Mouse (Mus musculus) granulocyte monocyte progenitor cell, adult 5-6 weeks (primary cell): ENCODE results near the gene Ptpn22. TPM values are rescaled to one million over a fixed set of nuclear protein-coding genes. Genes with fewer than 3 reads are reported as not detected.

Experiments used
- ATAC-seq: replicated peaks from 2 replicates; pipeline ENCODE4 v1.8.0; 2016; ENCODE audit warnings: mild to moderate bottlenecking, moderate TSS enrichment, inconsistent platforms; ENCODE audit not compliant: poor library complexity, severe bottlenecking
- total RNA-seq, 2 experiments: library from RNA; stranded (forward) in 1 of 2; stranded (reverse) in 1 of 2; fragments of 200-712, 200-1000 nt in 1 of 2; fragments of >200 nt in 1 of 2; fragmentation: Nextera tagmentation in 1 of 2; gene quantifications; 2 replicates each; pipeline ENCODE4 v1.2.3; 2014 to 2017

The Ptpn22 gene
- total RNA-seq, 2 experiments from 2014 or later, result 65.5 to 69.0 TPM

DNA sequence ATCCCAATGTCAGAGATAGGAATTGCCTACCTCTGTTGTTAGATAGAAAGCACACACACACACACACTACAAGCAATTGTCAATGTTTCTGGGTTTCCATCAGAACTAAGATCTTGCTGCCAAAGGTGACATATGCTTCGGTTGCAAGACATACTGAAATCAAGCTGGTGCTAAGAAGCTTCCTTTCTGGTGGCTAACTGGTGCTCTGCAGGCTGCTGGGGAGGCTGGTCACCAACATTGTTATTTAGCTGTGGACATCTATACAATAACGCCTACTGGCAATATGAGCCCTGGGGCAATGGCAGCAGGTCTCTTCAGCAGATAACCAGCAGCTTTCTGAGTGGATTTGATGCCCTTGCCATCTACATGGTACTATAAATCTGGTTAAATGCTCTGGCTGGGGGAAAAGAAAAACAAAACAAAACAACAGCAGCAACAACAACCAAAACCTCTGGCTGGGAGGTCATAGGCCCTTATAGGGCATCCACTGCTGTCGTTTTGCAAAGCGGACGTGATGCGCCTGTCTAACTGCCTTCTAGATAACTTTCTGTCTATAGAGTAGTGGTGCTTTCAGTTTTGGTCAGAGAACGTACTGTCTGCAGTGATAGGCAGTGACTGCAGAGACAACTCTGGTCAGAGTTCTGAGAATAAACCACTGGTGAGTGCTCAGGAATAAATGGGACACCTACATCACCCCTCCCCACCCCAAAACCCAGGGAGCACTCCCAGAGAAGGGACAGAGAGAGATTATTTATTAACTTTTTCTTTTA is 2.4 kb upstream of the Ptpn22 start:
- no peak for ATAC-seq

- no peak for ATAC-seq
Observed at GRCm38 (mm10) chr3:103857977-103858563, 1.5 kb upstream of the Ptpn22 start.

- peak; percentile 83 for ATAC-seq
Observed at GRCm38 (mm10) chr3:103859851-103860391, 326 bp downstream of the Ptpn22 start.

DNA sequence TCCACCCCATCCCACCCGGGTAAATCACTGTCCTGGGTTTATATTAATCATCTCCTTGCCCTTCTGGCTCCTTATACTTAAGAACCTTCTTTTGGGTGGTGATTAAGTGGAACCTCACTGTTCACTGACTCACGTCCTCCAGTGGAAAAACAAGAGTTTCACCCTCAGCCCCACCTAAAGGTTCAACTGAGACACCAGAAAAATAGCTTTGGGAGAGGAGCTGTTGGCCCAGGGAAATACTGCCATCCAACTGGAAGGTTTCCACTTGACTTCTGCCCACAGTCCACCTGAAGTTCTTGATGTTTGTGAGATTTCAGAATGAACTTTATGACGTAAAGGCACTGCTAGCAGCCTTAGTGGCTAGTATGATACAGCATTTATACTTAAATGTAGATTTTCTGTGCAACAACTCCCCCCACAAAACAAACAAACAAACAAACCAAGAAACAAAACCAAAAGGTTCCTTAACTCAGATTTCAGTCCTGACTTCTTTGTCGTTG is 3.2 kb downstream of the Ptpn22 start:
- ATAC-seq, result no peak

GRCm38 (mm10) chr3:103864200-103864599 is 4.6 kb downstream of the Ptpn22 start:
- ATAC-seq, result no peak

DNA sequence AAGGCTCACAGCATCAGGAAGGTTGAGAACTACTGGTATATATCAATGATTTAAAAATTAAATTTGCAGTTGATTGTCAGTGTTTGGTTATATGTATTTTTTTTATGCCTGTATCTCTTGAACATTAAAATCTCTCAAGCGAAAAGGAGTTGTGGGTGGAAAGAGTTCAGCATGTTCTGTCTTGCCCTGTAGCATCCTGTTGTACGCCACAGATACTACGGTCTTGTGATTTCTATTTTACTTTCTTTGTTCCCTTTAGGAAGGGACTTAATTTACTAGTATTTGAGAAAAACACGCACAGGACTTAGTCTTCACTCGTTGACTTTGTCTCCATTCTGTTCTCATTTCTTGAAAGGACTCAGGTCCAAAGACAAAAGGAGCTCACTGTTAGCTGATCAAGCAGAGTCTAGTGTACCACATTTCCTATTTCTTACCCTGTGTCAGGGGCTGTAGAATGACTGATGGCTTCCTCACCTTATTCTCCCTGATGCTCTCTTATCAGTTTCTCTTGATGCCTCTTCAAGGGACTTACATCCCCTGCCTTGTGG is 7.9 kb downstream of the Ptpn22 start:
- no peak for ATAC-seq

DNA sequence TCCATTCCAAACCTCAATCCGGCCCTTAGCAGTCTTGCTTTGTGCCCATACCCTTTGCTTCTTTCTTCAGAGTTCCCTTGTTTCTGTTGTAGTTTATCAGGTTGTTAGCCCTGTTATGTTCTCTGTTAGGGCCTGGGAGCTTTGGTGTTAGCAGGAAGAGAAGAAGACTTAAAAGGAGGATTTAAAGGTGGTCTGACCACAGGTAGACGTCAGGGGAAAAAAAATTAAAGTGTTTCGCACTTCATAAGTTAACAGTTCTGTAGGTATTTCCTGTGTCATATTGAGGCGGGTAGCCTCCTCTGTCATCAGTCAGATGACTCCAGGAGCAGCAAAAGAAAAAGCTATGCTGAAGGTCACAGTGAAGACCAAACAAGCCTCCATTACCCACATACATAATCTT is 8.4 kb downstream of the Ptpn22 start:
- ATAC-seq, result no peak

DNA sequence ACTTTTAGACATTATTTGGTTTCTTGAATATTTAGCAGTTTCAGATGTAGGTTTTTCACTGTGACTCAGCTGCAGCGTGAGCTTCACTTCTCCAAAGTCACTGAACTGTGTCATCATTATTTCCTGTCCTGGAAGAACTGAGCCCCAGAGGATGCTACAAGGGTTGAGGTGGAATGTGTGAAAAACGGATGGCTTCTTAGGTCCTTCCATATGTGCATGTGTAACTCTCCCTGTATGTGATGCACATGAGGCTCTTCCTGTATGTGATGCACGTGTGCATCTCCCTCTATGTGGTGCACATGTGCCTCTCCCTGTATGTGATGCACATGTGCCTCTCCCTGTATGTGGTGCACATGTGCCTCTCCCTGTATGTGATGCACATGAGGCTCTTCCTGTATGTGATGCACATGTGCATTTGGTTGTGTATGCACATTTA is 13.1 kb downstream of the Ptpn22 start:
- peak; percentile 96 for ATAC-seq

- ATAC-seq, result peak; percentile 46
Observed at GRCm38 (mm10) chr3:103874329-103874728, 14.7 kb downstream of the Ptpn22 start.

DNA sequence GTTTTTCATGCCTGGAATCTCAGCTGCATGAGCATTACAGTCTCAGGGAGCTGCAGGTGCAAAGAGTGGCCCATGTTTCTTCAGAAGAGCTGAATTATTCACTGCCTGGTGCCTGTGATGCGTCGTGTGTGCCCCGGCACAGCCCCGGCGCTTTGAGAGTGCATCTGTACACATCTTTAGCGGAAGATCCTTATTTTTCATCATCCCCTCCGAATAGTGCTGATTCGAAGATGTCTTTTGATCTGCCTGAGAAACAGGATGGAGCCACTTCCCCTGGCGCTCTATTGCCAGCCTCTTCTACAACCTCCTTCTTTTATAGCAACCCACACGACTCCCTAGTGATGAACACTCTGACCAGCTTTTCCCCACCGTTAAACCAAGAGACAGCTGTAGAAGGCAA is 26.4 kb downstream of the Ptpn22 start:
- ATAC-seq, result no peak

DNA sequence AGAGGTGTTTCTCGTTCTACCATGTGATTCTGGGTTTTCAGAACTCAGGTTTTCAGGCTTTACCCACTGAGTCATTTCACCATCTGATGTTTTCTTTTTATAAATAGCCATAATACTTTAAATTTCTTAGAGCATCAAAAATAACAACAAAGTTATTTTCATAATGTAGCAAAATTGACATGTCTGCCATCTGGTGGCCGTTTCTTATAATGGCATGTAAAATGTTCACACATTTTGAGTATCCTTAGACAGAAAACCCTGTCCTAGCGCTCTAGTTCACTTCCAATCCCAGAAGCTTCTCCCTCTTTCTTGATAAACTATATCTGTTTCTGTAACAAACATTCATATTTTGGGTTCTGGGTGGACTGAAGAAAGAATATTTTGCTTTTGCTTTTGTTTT is 28.0 kb downstream of the Ptpn22 start:
- ATAC-seq, result peak; percentile 50; the same call in 1 of the 2 replicates

- no peak for ATAC-seq
Observed at GRCm38 (mm10) chr3:103893374-103893773, 33.8 kb downstream of the Ptpn22 start.

DNA sequence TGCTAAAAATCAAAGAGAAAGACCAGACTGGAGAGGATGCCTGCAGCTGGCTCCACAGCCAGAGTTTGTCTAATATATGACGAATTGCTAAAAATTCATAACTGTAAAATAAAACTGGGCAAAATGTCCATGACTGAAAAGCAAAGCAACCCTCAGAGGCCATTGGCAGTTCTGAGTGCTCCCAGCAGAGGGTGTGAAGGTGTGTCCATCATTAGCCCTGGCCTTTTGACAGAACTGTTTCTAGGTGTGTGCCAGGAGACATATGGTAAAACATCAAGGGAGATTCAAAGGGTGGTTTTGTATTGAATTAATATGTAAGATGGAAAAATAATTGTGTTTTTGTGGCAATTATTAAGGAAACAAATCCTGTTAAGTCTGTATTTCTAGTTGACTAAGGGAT is 45.1 kb downstream of the Ptpn22 start:
- ATAC-seq, result peak; percentile 56

- ATAC-seq, result no peak
Observed at GRCm38 (mm10) chr3:103907335-103908030, 47.9 kb downstream of the Ptpn22 start.

DNA sequence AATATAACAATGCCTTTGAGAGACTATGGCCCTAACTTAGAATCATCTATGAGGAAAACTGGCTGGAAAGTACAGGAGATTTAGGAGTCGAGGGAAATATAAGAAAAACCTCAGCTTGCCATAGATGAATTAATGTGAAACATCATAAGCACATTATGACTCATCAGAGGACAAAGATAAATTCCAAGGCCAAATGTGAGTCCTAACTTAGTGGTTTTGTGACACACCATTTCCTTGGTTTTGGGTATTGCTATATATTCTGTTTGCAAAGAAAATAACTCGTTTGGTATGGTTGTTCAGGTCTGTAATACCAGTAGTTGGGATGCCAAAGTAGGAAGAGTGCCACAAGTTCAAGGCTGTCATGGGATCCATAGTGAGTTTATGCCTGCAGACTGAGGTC is 49.2 kb downstream of the Ptpn22 start:
- no peak for ATAC-seq

DNA sequence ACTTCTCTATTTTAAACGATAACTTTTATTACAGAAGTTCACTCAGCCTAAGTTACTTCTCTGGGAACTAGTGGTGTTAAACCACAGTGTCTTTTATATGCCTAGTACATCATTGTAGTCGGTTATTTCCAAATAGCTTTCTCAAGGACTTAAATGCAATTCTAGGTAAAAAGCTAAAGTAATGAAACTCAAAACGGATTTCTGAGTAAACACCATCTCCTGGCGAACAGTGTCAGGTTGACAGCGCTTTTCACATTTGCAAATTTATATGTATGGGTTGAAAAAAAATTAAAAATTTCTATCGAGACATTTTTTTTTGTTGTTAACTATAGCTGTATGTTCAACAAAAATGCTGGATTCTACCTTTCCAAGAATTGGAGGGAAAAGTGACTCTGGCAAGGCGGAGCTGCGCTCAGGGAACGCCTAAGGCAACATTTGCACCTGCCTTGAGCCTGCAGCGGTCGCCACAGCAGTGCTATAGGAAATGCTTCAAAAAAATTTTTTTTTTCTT is 53.9 kb downstream of the Ptpn22 start:
- ATAC-seq, result peak; percentile 41

- peak; percentile 85 for ATAC-seq
Observed at GRCm38 (mm10) chr3:103914010-103914669, 54.5 kb downstream of the Ptpn22 start, which contains the start of gene Rsbn1. Gene Rsbn1 (plus strand): TSS chr3:103914120.

DNA sequence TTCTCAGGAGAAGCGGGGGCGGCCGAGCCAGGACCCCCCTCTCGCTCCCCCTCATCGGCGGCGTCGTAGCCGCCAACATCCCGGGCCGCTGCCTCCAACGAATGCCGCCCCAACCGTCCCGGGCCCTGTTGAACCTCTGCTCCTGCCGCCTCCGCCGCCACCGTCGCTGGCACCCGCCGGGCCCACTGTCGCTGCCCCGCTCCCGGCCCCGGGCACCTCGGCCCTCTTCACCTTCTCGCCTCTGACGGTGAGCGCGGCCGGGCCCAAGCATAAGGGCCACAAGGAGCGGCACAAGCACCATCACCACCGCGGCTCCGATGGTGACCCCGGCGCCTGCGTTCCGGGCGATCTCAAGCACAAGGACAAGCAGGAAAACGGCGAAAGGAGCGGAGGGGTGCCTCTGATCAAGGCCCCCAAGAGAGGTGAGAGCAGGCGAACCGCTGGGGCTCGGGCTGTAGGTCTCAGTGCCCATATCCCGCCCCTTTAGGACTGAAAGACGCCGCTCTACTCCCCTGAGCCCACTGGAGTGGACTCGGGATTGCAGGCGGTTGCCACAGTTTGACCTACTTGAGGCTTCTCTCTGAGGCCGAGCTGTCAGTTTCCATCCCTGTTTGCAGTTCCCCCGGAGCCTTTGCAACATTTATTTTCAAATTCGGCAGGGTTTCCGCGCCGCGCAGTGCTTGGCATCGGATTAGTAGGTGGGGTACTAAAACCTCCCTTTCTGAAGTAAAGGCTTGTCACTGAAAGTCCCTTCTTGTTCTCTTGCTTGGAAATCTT is 55.3 kb downstream of the Ptpn22 start:
- no peak; the same call in 1 of the 2 replicates for ATAC-seq

GRCm38 (mm10) chr3:103915509-103915896 is 55.9 kb downstream of the Ptpn22 start:
- ATAC-seq, result no peak
